Comparison of ENCODE assay signal across 30 mouse cellular contexts in the genomic region with DNA sequence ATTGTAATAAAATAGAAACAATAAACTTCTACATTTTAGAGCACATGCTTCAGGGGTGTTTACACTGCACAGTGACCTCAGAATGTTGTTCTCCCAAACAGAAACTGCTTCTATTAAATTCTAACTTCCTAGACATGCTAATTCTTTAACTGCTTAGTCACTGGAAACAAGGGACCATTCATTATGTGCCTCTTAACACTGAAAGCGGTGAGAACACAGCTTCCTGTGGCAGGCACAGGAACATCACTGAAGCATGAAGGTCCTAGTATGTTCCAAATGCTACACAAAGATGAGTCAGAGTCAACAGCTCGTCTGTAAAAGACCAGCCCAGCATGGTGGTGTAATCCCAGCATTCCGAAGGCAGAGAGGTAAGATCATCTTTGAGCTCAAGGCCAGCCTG. TPM values are rescaled to one million over a fixed set of nuclear protein-coding genes. Genes with fewer than 3 reads are reported as not detected.
A peak's percentile ranks its signal among the peaks of the same experiment; 100 is the strongest.
DNase-seq lines count a peak whose midpoint lies in the region; ATAC-seq and TF ChIP-seq lines count a peak whose summit lies in the region.
"Had no signal": no experiment of that assay in that cellular context is flagged by ENCODE, and none has a peak within 500 bp of the region (broad histone marks: within the 10 kb centered on the region; RNA-seq: fewer than 3 reads in every experiment).

No protein-coding gene starts in this region.

- H3K4me2 ChIP-seq in kidney, embryonic 15.5 days = no peak overlapping the region
- H3K4me2 ChIP-seq: embryonic facial prominence, embryonic 13.5 days; forebrain, embryonic 13.5 days; heart, embryonic 15.5 days; neural tube, embryonic 12.5 days; stomach, embryonic 15.5 days had no signal

- 37% methylated on average over 3 of the region's 3 CpGs for WGBS in kidney, adult 2 months
- 52% methylated on average over 3 of the region's 3 CpGs for whole genome bisulfite sequencing in kidney, embryonic 15.5 days

- H3K9ac ChIP-seq in kidney, embryonic 15.5 days = no peak overlapping the region
- H3K9ac ChIP-seq: embryonic facial prominence, embryonic 13.5 days; forebrain, embryonic 13.5 days; heart, embryonic 15.5 days; liver, embryonic 14.5 days; neural tube, embryonic 12.5 days; stomach, embryonic 15.5 days had no signal

- DNase-seq in kidney, adult 2 months = peak; percentile 32
- peak; percentile 87 for DNase-seq in Patski (ENCODE audit: low read depth, low spot score)
- no peak for DNase-seq in ovary, postnatal 10 days (ENCODE audit: low spot score)
- DNase-seq in embryo, embryonic 10.5 days (ENCODE audit: low spot score) = no peak
- DNase-seq in yolk sac, embryonic 10.5 days (ENCODE audit: low spot score) = no peak
- DNase-seq: adrenal gland, postnatal 10 days; B cell, adult 2 months; cerebellum, adult 11 months; cerebellum, adult 9-10 months; cerebellum, postnatal 36 days; gastrocnemius, postnatal 10 days; kidney, adult 18-20 months; kidney, postnatal 14 days; liver; lung, adult 2 months; lung, postnatal 10 days; thymus, postnatal 14 days had no signal

- peak overlapping the region; percentile 24; the same call in 1 of the 2 replicates for H3K27ac ChIP-seq in kidney, adult 2 months (ENCODE audit: insufficient read depth, low read depth, low read length)
- no peak overlapping the region for H3K27ac ChIP-seq in kidney, embryonic 15.5 days
- H3K27ac ChIP-seq: embryonic facial prominence, embryonic 13.5 days; forebrain, embryonic 13.5 days; heart, embryonic 15.5 days; liver, embryonic 14.5 days; neural tube, embryonic 12.5 days; stomach, embryonic 15.5 days had no signal

- POLR2A ChIA-PET in Patski (lab: Charles Lee) = interaction anchor here (0.6 to 3.5 kb wide), 3 partner anchors 21 to 623 kb away, joined by 3 to 13 read pairs (median 4); no protein-coding TSS in a partner anchor

- H3K4me1 ChIP-seq in kidney, adult 2 months (ENCODE audit: control insufficient read depth, insufficient read depth, low read length) = no peaks in the 10 kb centered on the region
- H3K4me1 ChIP-seq in kidney, embryonic 15.5 days = peaks cover 5% of the 10 kb centered on the region; the same call in 1 of the 2 replicates
- H3K4me1 ChIP-seq: embryonic facial prominence, embryonic 13.5 days; forebrain, embryonic 13.5 days; neural tube, embryonic 12.5 days; stomach, embryonic 15.5 days had no signal

- CTCF ChIA-PET in Patski (lab: Charles Lee) = interaction anchor here (1.0 to 2.1 kb wide), 3 partner anchors 18 to 66 kb away, joined by 3 to 4 read pairs (median 4); no protein-coding TSS in a partner anchor

- no peaks in the 10 kb centered on the region for H3K9me3 ChIP-seq in kidney, embryonic 15.5 days (replicated peaks)
- H3K9me3 ChIP-seq: embryonic facial prominence, embryonic 13.5 days; forebrain, embryonic 13.5 days; G1E; heart, embryonic 15.5 days; neural tube, embryonic 12.5 days; stomach, embryonic 15.5 days had no signal

- in situ Hi-C loops in Patski (cut with MboI; ENCODE audit: low pct_unique_long_range_greater_than_20kb) = no loop called here

- no peak for TF ChIP-seq POLR2A in kidney, adult 2 months (IDR thresholded peaks at IDR 0.05; ENCODE audit: low read depth, low read length)

- no peak for ATAC-seq in kidney, embryonic 15.5 days (replicated peaks; ENCODE audit: low FRiP score)
- ATAC-seq in Patski = peak; percentile 96
- ATAC-seq: forebrain, embryonic 13.5 days; hindbrain, embryonic 16.5 days; midbrain, embryonic 16.5 days had no signal

- peaks cover 33% of the 10 kb centered on the region for H3K36me3 ChIP-seq in kidney, adult 2 months (ENCODE audit: control insufficient read depth, insufficient read depth, low read length)
- H3K36me3 ChIP-seq in kidney, embryonic 15.5 days = peaks cover 100% of the 10 kb centered on the region
- peaks cover 100% of the 10 kb centered on the region for H3K36me3 ChIP-seq in C2C12 (ENCODE audit: control insufficient read depth, insufficient read depth)

- H3K79me3 ChIP-seq in C2C12 (ENCODE audit: low read depth) = peaks cover 27% of the 10 kb centered on the region

- TF ChIP-seq CTCF in kidney, adult 2 months (conservative IDR thresholded peaks at IDR 0.05; ENCODE audit: insufficient read depth, insufficient read length, low read depth, low read length) = no peak
- TF ChIP-seq CTCF in C2C12 (IDR thresholded peaks at IDR 0.05; ENCODE audit: control insufficient read depth, insufficient read depth, insufficient read length) (no peak), Patski (IDR thresholded peaks at IDR 0.05) (no peak)

- peaks cover 68% of the 10 kb centered on the region for H3K79me2 ChIP-seq in C2C12 (ENCODE audit: control insufficient read depth, insufficient read depth)

- H3K4me3 ChIP-seq in kidney, adult 2 months (ENCODE audit: insufficient read depth, low read depth, low read length) = no peak overlapping the region
- H3K4me3 ChIP-seq in kidney, embryonic 15.5 days (replicated peaks) = no peak overlapping the region
- H3K4me3 ChIP-seq in C2C12 (ENCODE audit: insufficient read depth, poor library complexity, severe bottlenecking) = no peak overlapping the region
- H3K4me3 ChIP-seq: embryonic facial prominence, embryonic 13.5 days; erythroblast, embryonic 14.5 days; forebrain, embryonic 13.5 days; heart, embryonic 15.5 days; neural tube, embryonic 12.5 days; stomach, embryonic 15.5 days had no signal

- H3ac ChIP-seq in C2C12 (ENCODE audit: control insufficient read depth, insufficient read length, low read depth) = no peak overlapping the region

- H3K27me3 ChIP-seq in kidney, adult 2 months (replicated peaks; ENCODE audit: control insufficient read depth, insufficient read depth, low read length) = no peaks in the 10 kb centered on the region
- H3K27me3 ChIP-seq in kidney, embryonic 15.5 days = no peaks in the 10 kb centered on the region
- no peaks in the 10 kb centered on the region for H3K27me3 ChIP-seq in C2C12 (ENCODE audit: control insufficient read depth, insufficient read depth, insufficient read length)
- no peaks in the 10 kb centered on the region for H3K27me3 ChIP-seq in Patski
- H3K27me3 ChIP-seq: embryonic facial prominence, embryonic 13.5 days; forebrain, embryonic 13.5 days; heart, embryonic 15.5 days; neural tube, embryonic 12.5 days; stomach, embryonic 15.5 days had no signal

TF ChIP-seq in C2C12, 6 proteins besides CTCF, POLR2A, EP300 and RAD21:
- TF ChIP-seq MYOG (IDR thresholded peaks at IDR 0.05; ENCODE audit: control insufficient read depth, extremely low read depth, insufficient read length) (no peak), FOSL1 (IDR thresholded peaks at IDR 0.05; ENCODE audit: insufficient read depth, low read length, poor library complexity, severe bottlenecking) (no peak), CEBPB (IDR thresholded peaks at IDR 0.05; ENCODE audit: low read depth) (peak; percentile 2)

RNA-seq across cellular contexts. Expression of gene Il34, which starts 9.6 kb away (rescaled TPM):
- polyA plus RNA-seq in kidney, adult 2 months (2012; rRNA removed) = 21.8 and 26.3 TPM in 2 replicates
- polyA plus RNA-seq in kidney, embryonic 15.5 days (2015; fragmentation: Nextera tagmentation; extraction: Ambion mirVana) = 1.8 and 2.0 TPM in 2 replicates
- polyA plus RNA-seq in C2C12 (2012; fragmentation: generic; extraction: Trizol) = 8.6 TPM
- 35.6 TPM for polyA plus RNA-seq in Patski (2021)
- polyA plus RNA-seq: erythroblast, embryonic 14.5 days; G1E; limb, embryonic 11.5 days; liver, embryonic 14.5 days had no signal

RNA-seq across cellular contexts. Expression of gene Cog4, which starts 31.1 kb away (rescaled TPM):
- 40.1 and 42.9 TPM in 2 replicates for polyA plus RNA-seq in kidney, adult 2 months (2012; rRNA removed)
- polyA plus RNA-seq in kidney, embryonic 15.5 days (2015; fragmentation: Nextera tagmentation; extraction: Ambion mirVana) = 77.1 and 77.3 TPM in 2 replicates
- polyA plus RNA-seq in C2C12 (2012; fragmentation: generic; extraction: Trizol) = 36.9 TPM
- polyA plus RNA-seq in Patski (2021) = 95.9 TPM

RNA-seq across cellular contexts. Expression of gene Sf3b3, which starts 31.3 kb away (rescaled TPM):
- polyA plus RNA-seq in kidney, adult 2 months (2012; rRNA removed) = 22.6 and 25.9 TPM in 2 replicates
- 161 and 167 TPM in 2 replicates for polyA plus RNA-seq in kidney, embryonic 15.5 days (2015; fragmentation: Nextera tagmentation; extraction: Ambion mirVana)
- 91.8 TPM for polyA plus RNA-seq in C2C12 (2012; fragmentation: generic; extraction: Trizol)
- 129 TPM for polyA plus RNA-seq in Patski (2021)

Comparison
In these comparisons a context has a peak if more than half of its experiments do, and no peak if none do; other contexts are left out.
1. DNase-seq: peak in kidney, adult 2 months (single experiment) and Patski (single experiment); none in ovary, postnatal 10 days (single experiment), embryo, embryonic 10.5 days (single experiment) and yolk sac, embryonic 10.5 days (single experiment).